Mouse (Mus musculus): Measurements from ENCODE around the gene Zfp628. TPM values are rescaled to one million over a fixed set of nuclear protein-coding genes. Genes with fewer than 3 reads are reported as not detected.

The Zfp628 gene
- not detected for polyA plus RNA-seq (2014; fragmentation: Illumina TruSeq; extraction: RNeasy Lipid Tissue Mini Kit (QIAGEN cat#74804); ENCODE audit: low replicate concordance)

GRCm38 (mm10) chr7:4915007-4915665, at the start of gene Zfp628:
TSS of gene Zfp628 (plus strand) at chr7:4915217.

GRCm38 (mm10) chr7:4870133-4870532, 44.9 kb upstream of the Zfp628 start, which contains the start of gene Isoc2b:
TSS of gene Isoc2b (minus strand) at chr7:4870258.

DNA sequence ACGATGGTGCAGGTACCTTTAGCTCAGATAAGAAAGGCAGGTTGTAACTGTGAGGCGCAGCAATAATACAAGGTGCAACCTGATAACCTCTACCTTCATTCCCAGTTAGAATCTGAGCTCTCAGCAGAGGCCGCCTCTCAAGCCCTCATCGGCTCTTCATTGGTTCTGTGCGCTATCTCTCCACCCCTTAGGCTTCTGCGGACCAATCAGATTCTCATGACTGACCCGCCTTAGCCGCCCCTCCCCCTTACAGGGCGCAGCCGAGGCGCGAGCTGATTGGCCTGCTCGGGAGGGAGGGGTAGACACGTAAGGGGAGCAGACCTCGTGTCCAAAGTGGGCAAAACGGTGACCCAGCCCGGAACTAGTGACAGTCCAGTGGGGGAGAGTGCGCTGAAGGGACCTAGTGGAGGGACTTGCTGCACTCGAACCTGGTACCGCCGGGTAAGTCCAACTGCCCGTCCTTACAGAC, 38.2 kb upstream of the Zfp628 start, which contains the start of gene Isoc2a:
Gene Isoc2a, plus strand, starts transcription at position 401 of the 469 bp plus-strand sequence.

DNA sequence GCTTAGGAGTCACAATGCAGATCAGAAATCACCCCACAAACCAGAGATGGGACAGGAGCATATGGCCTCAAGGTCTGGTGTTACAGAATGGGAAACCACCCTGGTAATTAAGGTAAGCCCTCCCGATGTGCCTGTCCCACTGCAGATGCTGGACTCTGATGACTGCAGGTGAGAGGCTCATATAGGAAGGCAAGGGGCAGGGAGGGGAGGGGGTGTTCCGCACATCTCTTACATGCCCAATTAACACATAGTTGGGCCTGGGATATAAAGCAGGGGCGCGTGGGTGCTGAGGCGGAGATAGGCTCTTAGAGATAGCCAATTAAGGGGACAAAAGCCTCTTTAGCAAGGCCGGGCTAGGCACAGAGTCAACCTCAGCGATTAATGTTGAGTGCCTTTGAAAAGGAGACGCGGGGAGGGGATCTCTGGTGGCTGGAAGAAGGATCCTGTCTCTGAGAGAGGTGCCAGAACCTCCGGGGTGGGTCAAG, 8.5 kb upstream of the Zfp628 start, which contains the start of gene Gm36210:
Gene Gm36210, minus strand, starts transcription at position 51 of the 485 bp plus-strand sequence.

DNA sequence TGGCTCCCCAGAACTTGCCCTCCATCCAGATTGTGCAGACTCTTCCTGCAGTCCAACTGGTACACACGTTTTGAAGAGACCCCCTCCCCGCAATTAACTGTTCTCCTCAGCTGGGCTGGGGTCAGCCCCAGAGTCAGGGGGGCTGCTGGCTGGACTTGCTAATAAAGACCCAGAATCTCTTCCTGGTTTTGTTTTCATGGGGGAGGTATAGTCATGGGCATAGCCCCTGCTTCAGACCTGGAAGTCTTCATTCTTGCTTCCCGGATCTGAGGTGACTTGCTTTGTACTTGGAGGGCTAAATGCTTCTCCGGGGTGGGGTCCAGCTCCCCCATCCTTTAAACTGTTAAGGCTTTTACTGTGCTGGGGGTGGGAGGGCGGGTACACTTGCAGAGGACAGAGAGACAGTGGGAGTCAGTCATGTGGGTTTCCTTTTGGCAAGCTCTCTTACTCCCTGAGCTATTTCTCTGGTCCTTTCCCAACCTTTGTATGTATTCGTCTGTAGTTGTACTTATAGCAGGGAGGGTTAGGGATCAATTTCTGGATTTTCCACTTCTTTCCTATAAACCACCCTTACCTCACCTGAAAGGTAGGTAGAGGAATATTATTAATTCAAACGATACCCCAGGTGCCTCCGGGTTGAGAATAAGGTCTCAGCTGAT, 6.9 kb downstream of the Zfp628 start, which contains the start of gene Nat14:
Gene Nat14, plus strand, starts transcription at position 205 of the 659 bp plus-strand sequence.

DNA sequence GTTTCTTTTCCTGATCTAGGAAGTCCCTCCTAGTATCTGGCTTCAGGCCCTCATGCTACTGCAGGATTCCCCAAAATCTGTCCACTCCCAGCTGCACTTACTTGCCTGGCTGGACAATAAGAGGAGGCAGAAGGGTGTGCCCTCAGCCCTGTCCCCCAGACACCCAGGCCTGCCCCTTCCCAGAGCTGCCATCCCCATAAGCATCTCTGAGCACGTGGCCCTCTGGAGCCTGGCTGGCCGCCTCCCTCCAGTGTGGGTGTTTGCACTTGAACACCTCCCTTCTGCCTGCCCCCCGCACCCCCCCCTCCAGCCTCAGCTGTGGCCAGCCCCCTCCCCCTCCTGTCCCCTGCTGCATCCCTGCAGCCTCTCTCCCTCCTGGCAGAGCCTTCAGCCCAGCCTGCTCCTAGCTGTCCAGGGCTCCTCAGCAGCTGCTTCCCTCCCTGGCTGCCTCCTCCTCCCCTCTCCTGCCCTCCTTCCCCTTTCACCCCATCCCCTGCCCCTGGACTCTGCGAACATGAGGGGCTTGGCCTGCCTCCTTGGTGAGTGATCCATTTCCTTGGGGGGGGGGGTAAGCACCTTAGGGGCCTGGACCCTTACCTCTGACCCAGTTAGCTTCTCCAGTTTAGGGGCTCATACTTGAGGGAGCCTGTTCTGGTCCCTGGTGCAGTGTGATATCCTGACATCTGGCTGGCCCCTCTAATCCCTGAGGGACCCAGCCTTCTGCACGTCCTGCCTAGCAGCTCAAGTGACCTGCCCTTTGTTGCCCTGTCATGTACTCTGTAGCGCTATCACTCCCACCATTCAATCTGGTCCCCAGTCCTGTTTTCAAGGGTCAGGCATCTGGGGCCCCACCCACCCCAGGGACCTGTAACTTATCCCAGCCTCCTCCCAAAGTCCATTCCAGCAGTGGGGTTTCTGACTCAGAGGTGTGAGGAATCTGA, 10.7 kb downstream of the Zfp628 start, which contains the start of gene Ssc5d:
Gene Ssc5d, plus strand, starts transcription at position 345 of the 941 bp plus-strand sequence.

GRCm38 (mm10) chr7:4964272-4964671, 49.3 kb downstream of the Zfp628 start, which contains the start of gene Sbk2:
TSS of gene Sbk2 (minus strand) at chr7:4964406.

DNA sequence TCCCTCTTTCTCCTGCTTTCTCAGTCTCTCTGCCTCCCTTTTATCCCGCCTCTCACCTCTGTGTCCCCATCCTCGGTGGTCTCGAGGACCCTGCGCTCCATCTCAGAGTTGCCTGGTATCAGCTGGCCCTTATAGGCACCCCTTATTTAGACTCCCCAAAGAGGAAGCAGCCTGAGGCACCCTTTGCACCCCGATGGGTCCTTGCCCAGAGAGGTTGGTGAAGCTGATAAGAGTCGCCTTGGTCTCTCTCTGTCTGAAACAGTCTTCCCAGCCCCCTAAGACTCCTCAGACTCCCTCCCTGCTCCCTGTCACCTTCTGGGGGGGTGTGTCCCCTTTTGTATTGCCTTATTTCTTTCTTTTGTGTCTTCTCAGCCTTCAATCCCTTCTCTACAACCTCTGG, 56.1 kb downstream of the Zfp628 start, which contains the start of gene Sbk3:
Gene Sbk3, minus strand, starts transcription at position 101 of the 400 bp plus-strand sequence.

Other genes starting within 250 kb of the Zfp628 start
- not detected for gene Hspbp1, start 230.1 kb upstream of the Zfp628 start, polyA plus RNA-seq (2014; fragmentation: Illumina TruSeq; extraction: RNeasy Lipid Tissue Mini Kit (QIAGEN cat#74804); ENCODE audit: low replicate concordance)
- gene Brsk1, start 224.6 kb upstream of the Zfp628 start, polyA plus RNA-seq (2014; fragmentation: Illumina TruSeq; extraction: RNeasy Lipid Tissue Mini Kit (QIAGEN cat#74804); ENCODE audit: low replicate concordance): not detected
- 4.2 TPM for gene Tmem150b, start 190.0 kb upstream of the Zfp628 start, polyA plus RNA-seq (2014; fragmentation: Illumina TruSeq; extraction: RNeasy Lipid Tissue Mini Kit (QIAGEN cat#74804); ENCODE audit: low replicate concordance)
- gene Kmt5c, start 175.1 kb upstream of the Zfp628 start, polyA plus RNA-seq (2014; fragmentation: Illumina TruSeq; extraction: RNeasy Lipid Tissue Mini Kit (QIAGEN cat#74804); ENCODE audit: low replicate concordance): 2.5 TPM
- gene Cox6b2, start 162.1 kb upstream of the Zfp628 start, polyA plus RNA-seq (2014; fragmentation: Illumina TruSeq; extraction: RNeasy Lipid Tissue Mini Kit (QIAGEN cat#74804); ENCODE audit: low replicate concordance): not detected
- gene Fam71e2, start 143.9 kb upstream of the Zfp628 start, polyA plus RNA-seq (2014; fragmentation: Illumina TruSeq; extraction: RNeasy Lipid Tissue Mini Kit (QIAGEN cat#74804); ENCODE audit: low replicate concordance): not detected
- not detected for gene Il11, start 132.4 kb upstream of the Zfp628 start, polyA plus RNA-seq (2014; fragmentation: Illumina TruSeq; extraction: RNeasy Lipid Tissue Mini Kit (QIAGEN cat#74804); ENCODE audit: low replicate concordance)
- gene Tmem190, start 132.3 kb upstream of the Zfp628 start, polyA plus RNA-seq (2014; fragmentation: Illumina TruSeq; extraction: RNeasy Lipid Tissue Mini Kit (QIAGEN cat#74804); ENCODE audit: low replicate concordance): not detected
- 1.0 TPM for gene Tmem238, start 125.6 kb upstream of the Zfp628 start, polyA plus RNA-seq (2014; fragmentation: Illumina TruSeq; extraction: RNeasy Lipid Tissue Mini Kit (QIAGEN cat#74804); ENCODE audit: low replicate concordance)
- 4.2 TPM for gene Rpl28, start 122.3 kb upstream of the Zfp628 start, polyA plus RNA-seq (2014; fragmentation: Illumina TruSeq; extraction: RNeasy Lipid Tissue Mini Kit (QIAGEN cat#74804); ENCODE audit: low replicate concordance)
- 2.9 TPM for gene Ube2s, start 102.6 kb upstream of the Zfp628 start, polyA plus RNA-seq (2014; fragmentation: Illumina TruSeq; extraction: RNeasy Lipid Tissue Mini Kit (QIAGEN cat#74804); ENCODE audit: low replicate concordance)
- 0.19 TPM for gene Shisa7, start 70.5 kb upstream of the Zfp628 start, polyA plus RNA-seq (2014; fragmentation: Illumina TruSeq; extraction: RNeasy Lipid Tissue Mini Kit (QIAGEN cat#74804); ENCODE audit: low replicate concordance)
- 0.97 TPM for gene Isoc2b, start 45.0 kb upstream of the Zfp628 start, polyA plus RNA-seq (2014; fragmentation: Illumina TruSeq; extraction: RNeasy Lipid Tissue Mini Kit (QIAGEN cat#74804); ENCODE audit: low replicate concordance)
- gene Isoc2a, start 38.1 kb upstream of the Zfp628 start, polyA plus RNA-seq (2014; fragmentation: Illumina TruSeq; extraction: RNeasy Lipid Tissue Mini Kit (QIAGEN cat#74804); ENCODE audit: low replicate concordance): 0.85 TPM
- not detected for gene Gm36210, start 8.7 kb upstream of the Zfp628 start, polyA plus RNA-seq (2014; fragmentation: Illumina TruSeq; extraction: RNeasy Lipid Tissue Mini Kit (QIAGEN cat#74804); ENCODE audit: low replicate concordance)
- 0.59 TPM for gene Nat14, start 6.8 kb downstream of the Zfp628 start, polyA plus RNA-seq (2014; fragmentation: Illumina TruSeq; extraction: RNeasy Lipid Tissue Mini Kit (QIAGEN cat#74804); ENCODE audit: low replicate concordance)
- gene Ssc5d, start 10.6 kb downstream of the Zfp628 start, polyA plus RNA-seq (2014; fragmentation: Illumina TruSeq; extraction: RNeasy Lipid Tissue Mini Kit (QIAGEN cat#74804); ENCODE audit: low replicate concordance): not detected
- not detected for gene Sbk2, start 49.2 kb downstream of the Zfp628 start, polyA plus RNA-seq (2014; fragmentation: Illumina TruSeq; extraction: RNeasy Lipid Tissue Mini Kit (QIAGEN cat#74804); ENCODE audit: low replicate concordance)
- gene Sbk3, start 56.0 kb downstream of the Zfp628 start, polyA plus RNA-seq (2014; fragmentation: Illumina TruSeq; extraction: RNeasy Lipid Tissue Mini Kit (QIAGEN cat#74804); ENCODE audit: low replicate concordance): not detected
- gene Zfp579, start 80.9 kb downstream of the Zfp628 start, polyA plus RNA-seq (2014; fragmentation: Illumina TruSeq; extraction: RNeasy Lipid Tissue Mini Kit (QIAGEN cat#74804); ENCODE audit: low replicate concordance): 8.2 TPM
- gene Zfp524, start 99.2 kb downstream of the Zfp628 start, polyA plus RNA-seq (2014; fragmentation: Illumina TruSeq; extraction: RNeasy Lipid Tissue Mini Kit (QIAGEN cat#74804); ENCODE audit: low replicate concordance): not detected
- 9.3 TPM for gene Fiz1, start 99.5 kb downstream of the Zfp628 start, polyA plus RNA-seq (2014; fragmentation: Illumina TruSeq; extraction: RNeasy Lipid Tissue Mini Kit (QIAGEN cat#74804); ENCODE audit: low replicate concordance)
- 0.48 TPM for gene Gm44973, start 100.3 kb downstream of the Zfp628 start, polyA plus RNA-seq (2014; fragmentation: Illumina TruSeq; extraction: RNeasy Lipid Tissue Mini Kit (QIAGEN cat#74804); ENCODE audit: low replicate concordance)
- 3.4 TPM for gene Zfp865, start 105.2 kb downstream of the Zfp628 start, polyA plus RNA-seq (2014; fragmentation: Illumina TruSeq; extraction: RNeasy Lipid Tissue Mini Kit (QIAGEN cat#74804); ENCODE audit: low replicate concordance)
- gene Ccdc106, start 105.3 kb downstream of the Zfp628 start, polyA plus RNA-seq (2014; fragmentation: Illumina TruSeq; extraction: RNeasy Lipid Tissue Mini Kit (QIAGEN cat#74804); ENCODE audit: low replicate concordance): not detected
- 1.6 TPM for gene 4632433K11Rik, start 118.9 kb downstream of the Zfp628 start, polyA plus RNA-seq (2014; fragmentation: Illumina TruSeq; extraction: RNeasy Lipid Tissue Mini Kit (QIAGEN cat#74804); ENCODE audit: low replicate concordance)
- gene Zfp784, start 123.2 kb downstream of the Zfp628 start, polyA plus RNA-seq (2014; fragmentation: Illumina TruSeq; extraction: RNeasy Lipid Tissue Mini Kit (QIAGEN cat#74804); ENCODE audit: low replicate concordance): 6.2 TPM
- gene Zfp580, start 136.3 kb downstream of the Zfp628 start, polyA plus RNA-seq (2014; fragmentation: Illumina TruSeq; extraction: RNeasy Lipid Tissue Mini Kit (QIAGEN cat#74804); ENCODE audit: low replicate concordance): 0.56 TPM
- gene U2af2, start 146.9 kb downstream of the Zfp628 start, polyA plus RNA-seq (2014; fragmentation: Illumina TruSeq; extraction: RNeasy Lipid Tissue Mini Kit (QIAGEN cat#74804); ENCODE audit: low replicate concordance): 11.5 TPM
- 0.63 TPM for gene Epn1, start 165.0 kb downstream of the Zfp628 start, polyA plus RNA-seq (2014; fragmentation: Illumina TruSeq; extraction: RNeasy Lipid Tissue Mini Kit (QIAGEN cat#74804); ENCODE audit: low replicate concordance)
- gene Rfpl4, start 201.7 kb downstream of the Zfp628 start, polyA plus RNA-seq (2014; fragmentation: Illumina TruSeq; extraction: RNeasy Lipid Tissue Mini Kit (QIAGEN cat#74804); ENCODE audit: low replicate concordance): not detected
- gene Rasl2-9, start 210.7 kb downstream of the Zfp628 start, polyA plus RNA-seq (2014; fragmentation: Illumina TruSeq; extraction: RNeasy Lipid Tissue Mini Kit (QIAGEN cat#74804); ENCODE audit: low replicate concordance): 2.1 TPM
- not detected for gene Vmn1r55, start 234.5 kb downstream of the Zfp628 start, polyA plus RNA-seq (2014; fragmentation: Illumina TruSeq; extraction: RNeasy Lipid Tissue Mini Kit (QIAGEN cat#74804); ENCODE audit: low replicate concordance)